Mouse (Mus musculus) embryo, embryonic 10 days (tissue): Measurements from ENCODE around the gene Sept10.

Experiments
- DNase-seq: peaks from one replicate; pipeline ENCODE4 v3.0.0-alpha.2; 2015; ENCODE audit warnings: low spot score

Sept10 gene

GRCm38 (mm10) chr10:59221473-59222270, at the start of gene Sept10, which contains the start of gene Sowahc:
Gene Sept10 (minus strand): TSS chr10:59221847.
Gene Sowahc (plus strand): TSS chr10:59221953.
- peak; percentile 96 for DNase-seq

- DNase-seq: no peak
Observed at GRCm38 (mm10) chr10:59268754-59269153, 47.1 kb upstream of the Sept10 start.

GRCm38 (mm10) chr10:59268109-59268508, 46.5 kb upstream of the Sept10 start:
- DNase-seq: no peak

GRCm38 (mm10) chr10:59267275-59267674, 45.6 kb upstream of the Sept10 start:
- DNase-seq: no peak

GRCm38 (mm10) chr10:59266097-59266496, 44.5 kb upstream of the Sept10 start:
- no peak for DNase-seq

- no peak for DNase-seq
Observed at GRCm38 (mm10) chr10:59265674-59266073, 44.0 kb upstream of the Sept10 start.

GRCm38 (mm10) chr10:59265067-59265466, 43.4 kb upstream of the Sept10 start:
- peak; percentile 37 for DNase-seq

- no peak for DNase-seq
Observed at GRCm38 (mm10) chr10:59262979-59263378, 41.3 kb upstream of the Sept10 start.

GRCm38 (mm10) chr10:59262021-59262420, 40.4 kb upstream of the Sept10 start:
- DNase-seq: no peak

GRCm38 (mm10) chr10:59261603-59262002, 40.0 kb upstream of the Sept10 start:
- DNase-seq: no peak

GRCm38 (mm10) chr10:59259572-59259971, 37.9 kb upstream of the Sept10 start:
- DNase-seq: no peak

GRCm38 (mm10) chr10:59256533-59256932, 34.9 kb upstream of the Sept10 start:
- no peak for DNase-seq

GRCm38 (mm10) chr10:59253541-59254079, 32.0 kb upstream of the Sept10 start:
- no peak for DNase-seq

- DNase-seq: no peak
Observed at GRCm38 (mm10) chr10:59252396-59252795, 30.7 kb upstream of the Sept10 start.

- DNase-seq: no peak
Observed at GRCm38 (mm10) chr10:59251980-59252379, 30.3 kb upstream of the Sept10 start.

- DNase-seq: no peak
Observed at GRCm38 (mm10) chr10:59250679-59251078, 29.0 kb upstream of the Sept10 start.

- DNase-seq: no peak
Observed at GRCm38 (mm10) chr10:59249531-59249930, 27.9 kb upstream of the Sept10 start.

- DNase-seq: no peak
Observed at GRCm38 (mm10) chr10:59241141-59241541, 19.5 kb upstream of the Sept10 start.

- no peak for DNase-seq
Observed at GRCm38 (mm10) chr10:59237757-59238156, 16.1 kb upstream of the Sept10 start.

- DNase-seq: no peak
Observed at GRCm38 (mm10) chr10:59236486-59236885, 14.8 kb upstream of the Sept10 start.

GRCm38 (mm10) chr10:59235847-59236246, 14.2 kb upstream of the Sept10 start:
- DNase-seq: no peak

GRCm38 (mm10) chr10:59235227-59235626, 13.6 kb upstream of the Sept10 start:
- no peak for DNase-seq

GRCm38 (mm10) chr10:59229205-59229820, 7.7 kb upstream of the Sept10 start:
- no peak for DNase-seq
